Mouse (Mus musculus): ENCODE data around the gene 1700092M07Rik.

GRCm38 (mm10) chr19:8740603-8741002 is at the start of gene 1700092M07Rik:
- TF ChIP-seq CTCF (IDR thresholded peaks at IDR 0.05; ENCODE audit: low read depth) (no peak), EP300 (optimal IDR thresholded peaks at IDR 0.05) (no peak)

Data from stomach, postnatal 0 days (tissue).